Mouse (Mus musculus): ENCODE results near the gene Rfc4. TPM values are rescaled to one million over a fixed set of nuclear protein-coding genes. Genes with fewer than 3 reads are reported as not detected.

Gene Rfc4
- polyA plus RNA-seq, 2 experiments = 12.1 to 91.4 TPM

DNA sequence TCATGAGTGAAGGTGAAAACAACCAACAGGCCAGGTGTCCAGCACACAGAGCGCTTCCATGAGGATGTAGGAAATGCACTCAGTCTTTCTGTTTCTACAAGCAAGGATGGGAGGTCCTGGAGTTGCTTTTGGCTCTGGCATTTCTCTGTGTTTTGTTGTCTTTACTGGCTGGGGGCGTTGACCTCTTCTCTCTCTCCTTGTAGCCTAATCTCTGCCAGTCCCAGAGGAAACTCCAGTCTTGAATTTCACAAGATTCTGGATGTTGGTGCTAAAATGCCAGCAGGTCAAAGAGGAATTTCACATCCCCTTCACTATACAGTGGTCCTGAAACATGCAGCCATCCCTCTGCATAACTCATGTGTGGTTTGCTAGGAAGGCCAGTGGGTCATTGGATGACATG lies 21.4 kb upstream of the Rfc4 start:
- no peak overlapping the region for H3K4me2 ChIP-seq (replicated peaks; ENCODE audit: low read depth, low read length, severe bottlenecking)
- H3K9me3 ChIP-seq (ENCODE audit: control insufficient read depth, low read length) = no peaks in the 10 kb centered on the region
- H3K27me3 ChIP-seq (ENCODE audit: control insufficient read depth, insufficient read depth, low read length) = no peaks in the 10 kb centered on the region
- ATAC-seq (ENCODE audit: low FRiP score, low read depth) (no peak), DNase-seq (ENCODE audit: low spot score) (no peak)
- H3K36me3 ChIP-seq (ENCODE audit: control insufficient read depth, insufficient read depth, low read length) = no peaks in the 10 kb centered on the region
- no peak for TF ChIP-seq POLR2A (IDR thresholded peaks at IDR 0.05; ENCODE audit: borderline replicate concordance, extremely low read depth, insufficient read depth, insufficient read length)
- H3K9ac ChIP-seq (ENCODE audit: low read depth, low read length, severe bottlenecking) = no peak overlapping the region
- no peak overlapping the region for H3K4me3 ChIP-seq (replicated peaks; ENCODE audit: low read length)
- no peaks in the 10 kb centered on the region for H3K4me1 ChIP-seq (ENCODE audit: control insufficient read depth, insufficient read depth, low read length)
- WGBS = 69% methylated on average over 2 of the region's 2 CpGs
- no peak overlapping the region for H3K27ac ChIP-seq (replicated peaks; ENCODE audit: low read depth, low read length)

GRCm38 (mm10) chr16:23146280-23146679 lies 18.7 kb upstream of the Rfc4 start, which contains the start of gene Adipoq:
TSS of gene Adipoq (plus strand) at chr16:23146536.
- Histone ChIP-seq H3K9me3 (ENCODE audit: control insufficient read depth, low read length) (no peaks in the 10 kb centered on the region), H3K36me3 (ENCODE audit: control insufficient read depth, insufficient read depth, low read length) (no peaks in the 10 kb centered on the region), H3K27me3 (ENCODE audit: control insufficient read depth, insufficient read depth, low read length) (no peaks in the 10 kb centered on the region), H3K4me3 (replicated peaks; ENCODE audit: low read length) (no peak within 1 kb of the TSS), H3K27ac (replicated peaks; ENCODE audit: low read depth, low read length) (no peak within 1 kb of the TSS), H3K4me1 (ENCODE audit: control insufficient read depth, insufficient read depth, low read length) (no peaks in the 10 kb centered on the region), H3K4me2 (replicated peaks; ENCODE audit: low read depth, low read length, severe bottlenecking) (no peak within 1 kb of the TSS), H3K9ac (ENCODE audit: low read depth, low read length, severe bottlenecking) (no peak within 1 kb of the TSS)
- DNase-seq (ENCODE audit: low spot score) = no peak
- 95% methylated on average over 3 of the region's 3 CpGs for WGBS
- no peak for ATAC-seq (ENCODE audit: low FRiP score, low read depth)
- no peak for TF ChIP-seq POLR2A (IDR thresholded peaks at IDR 0.05; ENCODE audit: borderline replicate concordance, extremely low read depth, insufficient read depth, insufficient read length)

GRCm38 (mm10) chr16:23145211-23145610 lies 17.7 kb upstream of the Rfc4 start:
- no peaks in the 10 kb centered on the region for H3K36me3 ChIP-seq (ENCODE audit: control insufficient read depth, insufficient read depth, low read length)
- H3K27me3 ChIP-seq (ENCODE audit: control insufficient read depth, insufficient read depth, low read length) = no peaks in the 10 kb centered on the region
- H3K9ac ChIP-seq (ENCODE audit: low read depth, low read length, severe bottlenecking) = no peak overlapping the region
- WGBS = 65% methylated on average over 5 of the region's 5 CpGs
- H3K4me2 ChIP-seq (replicated peaks; ENCODE audit: low read depth, low read length, severe bottlenecking) = no peak overlapping the region
- DNase-seq (ENCODE audit: low spot score) = no peak
- H3K4me1 ChIP-seq (ENCODE audit: control insufficient read depth, insufficient read depth, low read length) = no peaks in the 10 kb centered on the region
- H3K4me3 ChIP-seq (replicated peaks; ENCODE audit: low read length) = no peak overlapping the region
- ATAC-seq (ENCODE audit: low FRiP score, low read depth) = no peak
- no peak overlapping the region for H3K27ac ChIP-seq (replicated peaks; ENCODE audit: low read depth, low read length)
- no peaks in the 10 kb centered on the region for H3K9me3 ChIP-seq (ENCODE audit: control insufficient read depth, low read length)
- no peak for TF ChIP-seq POLR2A (IDR thresholded peaks at IDR 0.05; ENCODE audit: borderline replicate concordance, extremely low read depth, insufficient read depth, insufficient read length)

GRCm38 (mm10) chr16:23144326-23144725 lies 16.8 kb upstream of the Rfc4 start:
- WGBS = 85% methylated on average over 7 of the region's 7 CpGs
- H3K27ac ChIP-seq (replicated peaks; ENCODE audit: low read depth, low read length) = no peak overlapping the region
- TF ChIP-seq POLR2A (IDR thresholded peaks at IDR 0.05; ENCODE audit: borderline replicate concordance, extremely low read depth, insufficient read depth, insufficient read length) = no peak

DNA sequence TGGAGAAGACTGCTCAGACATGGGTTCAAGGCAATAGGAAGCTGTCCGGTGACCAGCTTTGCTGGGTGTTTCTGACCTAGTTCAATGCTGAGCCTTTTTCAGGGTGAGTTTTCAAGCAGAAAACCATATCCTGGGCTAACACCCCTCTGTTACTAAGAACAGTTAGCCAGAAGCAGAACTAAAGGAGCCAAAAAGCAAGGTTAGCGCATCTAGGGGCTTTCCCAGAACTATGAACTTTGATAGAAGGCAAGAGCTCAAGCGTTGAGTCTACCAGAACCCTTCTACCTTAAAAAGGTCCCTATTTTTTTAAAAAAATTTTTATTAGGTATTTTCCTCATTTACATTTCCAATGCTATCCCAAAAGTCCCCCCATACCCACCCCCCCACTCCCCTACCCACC lies 13.4 kb upstream of the Rfc4 start:
- Histone ChIP-seq H3K9me3 (ENCODE audit: control insufficient read depth, low read length) (no peaks in the 10 kb centered on the region), H3K36me3 (ENCODE audit: control insufficient read depth, insufficient read depth, low read length) (no peaks in the 10 kb centered on the region), H3K4me1 (ENCODE audit: control insufficient read depth, insufficient read depth, low read length) (no peaks in the 10 kb centered on the region), H3K9ac (ENCODE audit: low read depth, low read length, severe bottlenecking) (no peak overlapping the region), H3K27ac (replicated peaks; ENCODE audit: low read depth, low read length) (no peak overlapping the region), H3K27me3 (ENCODE audit: control insufficient read depth, insufficient read depth, low read length) (no peaks in the 10 kb centered on the region), H3K4me3 (replicated peaks; ENCODE audit: low read length) (no peak overlapping the region), H3K4me2 (replicated peaks; ENCODE audit: low read depth, low read length, severe bottlenecking) (no peak overlapping the region)
- no peak for DNase-seq (ENCODE audit: low spot score)
- no peak for ATAC-seq (ENCODE audit: low FRiP score, low read depth)
- 88% methylated on average over 3 of the region's 3 CpGs for WGBS
- no peak for TF ChIP-seq POLR2A (IDR thresholded peaks at IDR 0.05; ENCODE audit: borderline replicate concordance, extremely low read depth, insufficient read depth, insufficient read length)

More at GRCm38 (mm10) chr16:23144326-23144725, 16.8 kb upstream of the Rfc4 start:
- H3K9ac ChIP-seq (ENCODE audit: low read depth, low read length, severe bottlenecking) = no peak overlapping the region
- no peaks in the 10 kb centered on the region for H3K4me1 ChIP-seq (ENCODE audit: control insufficient read depth, insufficient read depth, low read length)
- H3K36me3 ChIP-seq (ENCODE audit: control insufficient read depth, insufficient read depth, low read length) = no peaks in the 10 kb centered on the region
- DNase-seq (ENCODE audit: low spot score) (no peak), ATAC-seq (ENCODE audit: low FRiP score, low read depth) (no peak)
- no peak overlapping the region for H3K4me3 ChIP-seq (replicated peaks; ENCODE audit: low read length)
- no peaks in the 10 kb centered on the region for H3K9me3 ChIP-seq (ENCODE audit: control insufficient read depth, low read length)
- H3K4me2 ChIP-seq (replicated peaks; ENCODE audit: low read depth, low read length, severe bottlenecking) = no peak overlapping the region
- no peaks in the 10 kb centered on the region for H3K27me3 ChIP-seq (ENCODE audit: control insufficient read depth, insufficient read depth, low read length)

All from limb, embryonic 14.5 days (tissue).